Mouse (Mus musculus): ENCODE measurements around the gene Socs3. TPM values are rescaled to one million over a fixed set of nuclear protein-coding genes. Genes with fewer than 3 reads are reported as not detected.

Socs3 gene
- polyA plus RNA-seq, 1 experiment from 2014 or later = 13.5 TPM

GRCm38 (mm10) chr11:117968716-117969099, 1.1 kb downstream of the Socs3 start:
- Histone ChIP-seq H3K36me3 (0 out of 2 replicates have a peak, but pooled peaks cover 6% of the 10 kb centered on the region), H3K9me3 (no peaks in the 10 kb centered on the region), H3K9ac (peak overlapping the region; percentile 80), H3K4me2 (peak overlapping the region; percentile 95), H3K4me1 (peaks cover 61% of the 10 kb centered on the region), H3K27ac (peak overlapping the region; percentile 96), H3K27me3 (no peaks in the 10 kb centered on the region), H3K4me3 (peak overlapping the region; percentile 63)
- WGBS = under 1% methylated on average over 34 of the region's 34 CpGs
- peak; percentile 39 for ATAC-seq (ENCODE audit: borderline replicate concordance, extremely low read depth, low FRiP score, low TSS enrichment)

- H3K36me3 ChIP-seq = 0 out of 2 replicates have a peak, but pooled peaks cover 6% of the 10 kb centered on the region
- H3K27me3 ChIP-seq = no peaks in the 10 kb centered on the region
- peak overlapping the region; percentile 96 for H3K27ac ChIP-seq
- ATAC-seq (ENCODE audit: borderline replicate concordance, extremely low read depth, low FRiP score, low TSS enrichment) = no peak
- WGBS = under 1% methylated on average over 64 of the region's 64 CpGs
- H3K4me1 ChIP-seq = peaks cover 59% of the 10 kb centered on the region
- H3K4me3 ChIP-seq = peak overlapping the region; percentile 63
- H3K9me3 ChIP-seq = no peaks in the 10 kb centered on the region
- H3K4me2 ChIP-seq = peak overlapping the region; percentile 95
- H3K9ac ChIP-seq = peak overlapping the region; percentile 80
Observed at GRCm38 (mm10) chr11:117968016-117968671, 1.7 kb downstream of the Socs3 start.

- Histone ChIP-seq H3K27me3 (no peaks in the 10 kb centered on the region), H3K36me3 (0 out of 2 replicates have a peak, but pooled peaks cover 6% of the 10 kb centered on the region), H3K4me1 (peaks cover 64% of the 10 kb centered on the region), H3K4me3 (peak overlapping the region; percentile 63), H3K9ac (peak overlapping the region; percentile 80), H3K4me2 (peak overlapping the region; percentile 95), H3K9me3 (no peaks in the 10 kb centered on the region), H3K27ac (no peak overlapping the region)
- WGBS = 19% methylated on average over 34 of the region's 34 CpGs
- no peak for ATAC-seq (ENCODE audit: borderline replicate concordance, extremely low read depth, low FRiP score, low TSS enrichment)
Observed at GRCm38 (mm10) chr11:117967249-117968015, 2.4 kb downstream of the Socs3 start.

GRCm38 (mm10) chr11:117966506-117967100, 3.2 kb downstream of the Socs3 start:
- 67% methylated on average over 7 of the region's 7 CpGs for WGBS
- Histone ChIP-seq H3K4me2 (peak overlapping the region; percentile 95), H3K27ac (no peak overlapping the region), H3K36me3 (0 out of 2 replicates have a peak, but pooled peaks cover 6% of the 10 kb centered on the region), H3K4me3 (peak overlapping the region; percentile 63), H3K4me1 (peaks cover 71% of the 10 kb centered on the region), H3K27me3 (no peaks in the 10 kb centered on the region), H3K9me3 (no peaks in the 10 kb centered on the region), H3K9ac (0 out of 2 replicates have a peak overlapping the region, but pooled peaks have one; percentile 80)
- ATAC-seq (ENCODE audit: borderline replicate concordance, extremely low read depth, low FRiP score, low TSS enrichment) = no peak

GRCm38 (mm10) chr11:117965561-117965981, 4.3 kb downstream of the Socs3 start:
- ATAC-seq (ENCODE audit: borderline replicate concordance, extremely low read depth, low FRiP score, low TSS enrichment) = no peak
- 29% methylated on average over 9 of the region's 9 CpGs for WGBS
- no peak overlapping the region for H3K27ac ChIP-seq
- no peaks in the 10 kb centered on the region for H3K9me3 ChIP-seq
- H3K4me2 ChIP-seq = no peak overlapping the region
- H3K4me1 ChIP-seq = peaks cover 75% of the 10 kb centered on the region
- H3K36me3 ChIP-seq = 0 out of 2 replicates have a peak, but pooled peaks cover 6% of the 10 kb centered on the region
- H3K4me3 ChIP-seq = no peak overlapping the region
- no peak overlapping the region for H3K9ac ChIP-seq
- no peaks in the 10 kb centered on the region for H3K27me3 ChIP-seq

- Histone ChIP-seq H3K4me2 (no peak overlapping the region), H3K4me1 (peaks cover 74% of the 10 kb centered on the region), H3K36me3 (0 out of 2 replicates have a peak, but pooled peaks cover 6% of the 10 kb centered on the region), H3K4me3 (no peak overlapping the region), H3K9ac (no peak overlapping the region), H3K27ac (0 out of 2 replicates have a peak overlapping the region, but pooled peaks have one; percentile 11), H3K9me3 (no peaks in the 10 kb centered on the region), H3K27me3 (no peaks in the 10 kb centered on the region)
- 33% methylated on average over 7 of the region's 7 CpGs for WGBS
- no peak for ATAC-seq (ENCODE audit: borderline replicate concordance, extremely low read depth, low FRiP score, low TSS enrichment)
Observed at GRCm38 (mm10) chr11:117965052-117965451, 4.8 kb downstream of the Socs3 start.

- ATAC-seq (ENCODE audit: borderline replicate concordance, extremely low read depth, low FRiP score, low TSS enrichment) = no peak
- Histone ChIP-seq H3K4me2 (peak overlapping the region; percentile 79), H3K9me3 (no peaks in the 10 kb centered on the region), H3K27ac (peak overlapping the region; percentile 94), H3K9ac (no peak overlapping the region), H3K4me1 (peaks cover 76% of the 10 kb centered on the region), H3K4me3 (no peak overlapping the region), H3K27me3 (no peaks in the 10 kb centered on the region), H3K36me3 (0 out of 2 replicates have a peak, but pooled peaks cover 6% of the 10 kb centered on the region)
- 39% methylated on average over 1 of the region's 1 CpGs for WGBS
Observed at GRCm38 (mm10) chr11:117964294-117964693, 5.6 kb downstream of the Socs3 start.

GRCm38 (mm10) chr11:117963872-117964271, 6.0 kb downstream of the Socs3 start:
- WGBS = 1% methylated on average over 9 of the region's 9 CpGs
- no peak for ATAC-seq (ENCODE audit: borderline replicate concordance, extremely low read depth, low FRiP score, low TSS enrichment)
- H3K4me1 ChIP-seq = peaks cover 80% of the 10 kb centered on the region

GRCm38 (mm10) chr11:117963091-117963793, 6.6 kb downstream of the Socs3 start:
- ATAC-seq (ENCODE audit: borderline replicate concordance, extremely low read depth, low FRiP score, low TSS enrichment) = peak; percentile 84
- WGBS = under 1% methylated on average over 40 of the region's 40 CpGs
- H3K27ac ChIP-seq = peak overlapping the region; percentile 94
- peak overlapping the region; percentile 29; the same call in 1 of the 2 replicates for H3K9ac ChIP-seq
- H3K9me3 ChIP-seq = no peaks in the 10 kb centered on the region
- peak overlapping the region; percentile 79 for H3K4me2 ChIP-seq
- peaks cover 86% of the 10 kb centered on the region for H3K4me1 ChIP-seq
- 0 out of 2 replicates have a peak, but pooled peaks cover 6% of the 10 kb centered on the region for H3K36me3 ChIP-seq
- no peaks in the 10 kb centered on the region for H3K27me3 ChIP-seq
- peak overlapping the region; percentile 30 for H3K4me3 ChIP-seq

More at GRCm38 (mm10) chr11:117963872-117964271, 6.0 kb downstream of the Socs3 start:
- peak overlapping the region; percentile 29; the same call in 1 of the 2 replicates for H3K9ac ChIP-seq
- H3K27ac ChIP-seq = peak overlapping the region; percentile 94
- peak overlapping the region; percentile 30 for H3K4me3 ChIP-seq
- H3K36me3 ChIP-seq = 0 out of 2 replicates have a peak, but pooled peaks cover 6% of the 10 kb centered on the region
- no peaks in the 10 kb centered on the region for H3K9me3 ChIP-seq
- peak overlapping the region; percentile 79 for H3K4me2 ChIP-seq
- H3K27me3 ChIP-seq = no peaks in the 10 kb centered on the region

GRCm38 (mm10) chr11:117962228-117963067, 7.4 kb downstream of the Socs3 start:
- Histone ChIP-seq H3K4me1 (peaks cover 84% of the 10 kb centered on the region), H3K27ac (peak overlapping the region; percentile 94), H3K4me3 (peak overlapping the region; percentile 30; the same call in 1 of the 2 replicates), H3K27me3 (no peaks in the 10 kb centered on the region), H3K9ac (no peak overlapping the region), H3K4me2 (peak overlapping the region; percentile 79), H3K36me3 (0 out of 2 replicates have a peak, but pooled peaks cover 6% of the 10 kb centered on the region), H3K9me3 (no peaks in the 10 kb centered on the region)
- peak; percentile 86 for ATAC-seq (ENCODE audit: borderline replicate concordance, extremely low read depth, low FRiP score, low TSS enrichment)
- 30% methylated on average over 10 of the region's 10 CpGs for WGBS

Measured in lung, embryonic 15.5 days (tissue).